Mouse (Mus musculus) stomach, embryonic 16.5 days (tissue): ENCODE measurements around the gene Lrrc34. TPM values are rescaled to one million over a fixed set of nuclear protein-coding genes. Genes with fewer than 3 reads are reported as not detected.

Experiments
- ATAC-seq: fragments of 200-750 bp; cut with Nextera tagmentation; 2 replicates; pipeline ENCODE4 v1.8.0; 2017; ENCODE audit warnings: moderate number of reproducible peaks, moderate TSS enrichment; ENCODE audit not compliant: insufficient read depth, low FRiP score
- H3K27ac ChIP-seq: fragments of 300-500 bp; sonication (generic); 2 replicates; pipeline ENCODE4 v1.5.1; 2014; ENCODE audit warnings: low read length
- H3K27me3 ChIP-seq: fragments of 300-500 bp; sonication (generic); 2 replicates; pipeline ENCODE4 v1.6.1; 2014; ENCODE audit warnings: low read length, control low read depth, mixed read lengths; ENCODE audit not compliant: control insufficient read depth, insufficient read depth
- H3K36me3 ChIP-seq: fragments of 300-500 bp; sonication (generic); 2 replicates; pipeline ENCODE4 v1.6.1; 2014; ENCODE audit warnings: low read length; ENCODE audit not compliant: control insufficient read depth, insufficient read depth
- H3K4me1 ChIP-seq: fragments of 300-500 bp; sonication (generic); 2 replicates; pipeline ENCODE4 v1.6.1; 2014; ENCODE audit warnings: low read length, control low read depth, mixed read lengths; ENCODE audit not compliant: control insufficient read depth, insufficient read depth
- H3K4me2 ChIP-seq: fragments of 300-500 bp; sonication (generic); 2 replicates; pipeline ENCODE4 v1.6.1; 2014; ENCODE audit warnings: low read depth, low read length, mixed read lengths
- H3K4me3 ChIP-seq: fragments of 300-500 bp; sonication (generic); replicated peaks from 2 replicates; pipeline ENCODE4 v1.5.1; 2014; ENCODE audit warnings: mild to moderate bottlenecking, low read length
- H3K9ac ChIP-seq: fragments of 300-500 bp; sonication (generic); 2 replicates; pipeline ENCODE4 v1.6.1; 2014; ENCODE audit warnings: low read length
- H3K9me3 ChIP-seq: fragments of 300-500 bp; sonication (generic); replicated peaks from 2 replicates; pipeline ENCODE4 v1.6.1; 2016; ENCODE audit warnings: low read length, control low read depth; ENCODE audit not compliant: control insufficient read depth
- WGBS: fragments of 180-500 bp; shearing (Covaris S2); extraction: QIAGEN DNeasy Blood & Tissue Kit; methylation state at CpG from one replicate; pipeline ENCODE4 v1.1.7; 2014; 5-methylcytosine and 5-hydroxymethylcytosine counted together
- polyA plus RNA-seq: library from polyadenylated mRNA; unstranded; fragments of >200 nt; fragmentation: Nextera tagmentation; extraction: Ambion mirVana; gene quantifications from 2 replicates; pipeline ENCODE4 v1.2.1, GENCODE M21; 2015

The Lrrc34 gene
- 0.59 and 0.65 TPM in 2 replicates for polyA plus RNA-seq

- H3K4me3 ChIP-seq: peak within 1 kb of the TSS; percentile 42
- peak within 1 kb of the TSS; percentile 70 for H3K9ac ChIP-seq
- peaks cover 7% of the 10 kb centered on the region; the same call in 1 of the 2 replicates for H3K27me3 ChIP-seq
- H3K4me1 ChIP-seq: peaks cover 6% of the 10 kb centered on the region; the same call in 1 of the 2 replicates
- H3K36me3 ChIP-seq: no peaks in the 10 kb centered on the region
- H3K27ac ChIP-seq: no peak within 1 kb of the TSS
- whole genome bisulfite sequencing: 3% methylated on average over 25 of the region's 25 CpGs
- no peaks in the 10 kb centered on the region for H3K9me3 ChIP-seq
- ATAC-seq: peak; percentile 84
- peak within 1 kb of the TSS; percentile 69 for H3K4me2 ChIP-seq
Measured at GRCm38 (mm10) chr3:30647440-30648090, at the start of gene Lrrc34. Gene Lrrc34, minus strand, starts transcription at chr3:30647869.

GRCm38 (mm10) chr3:30696346-30696745 is 48.7 kb upstream of the Lrrc34 start:
- H3K4me2 ChIP-seq: no peak overlapping the region
- no peaks in the 10 kb centered on the region for H3K4me1 ChIP-seq
- H3K27ac ChIP-seq: no peak overlapping the region
- WGBS: 14% methylated on average over 2 of the region's 2 CpGs
- H3K9ac ChIP-seq: no peak overlapping the region
- no peaks in the 10 kb centered on the region for H3K36me3 ChIP-seq
- H3K4me3 ChIP-seq: no peak overlapping the region
- no peaks in the 10 kb centered on the region for H3K27me3 ChIP-seq
- no peaks in the 10 kb centered on the region for H3K9me3 ChIP-seq
- ATAC-seq: no peak

GRCm38 (mm10) chr3:30695661-30696060 is 48.0 kb upstream of the Lrrc34 start:
- Histone ChIP-seq H3K27me3 (no peaks in the 10 kb centered on the region), H3K4me3 (no peak overlapping the region), H3K4me1 (no peaks in the 10 kb centered on the region), H3K27ac (no peak overlapping the region), H3K9me3 (no peaks in the 10 kb centered on the region), H3K9ac (no peak overlapping the region), H3K36me3 (no peaks in the 10 kb centered on the region), H3K4me2 (no peak overlapping the region)
- WGBS: 91% methylated on average over 2 of the region's 2 CpGs
- ATAC-seq: no peak

GRCm38 (mm10) chr3:30690976-30691375 is 43.3 kb upstream of the Lrrc34 start:
- H3K36me3 ChIP-seq: no peaks in the 10 kb centered on the region
- 46% methylated on average over 7 of the region's 7 CpGs for WGBS
- H3K9ac ChIP-seq: no peak overlapping the region
- no peaks in the 10 kb centered on the region for H3K9me3 ChIP-seq
- no peak overlapping the region for H3K4me2 ChIP-seq
- no peak overlapping the region for H3K27ac ChIP-seq
- ATAC-seq: no peak
- H3K4me3 ChIP-seq: no peak overlapping the region
- no peaks in the 10 kb centered on the region for H3K4me1 ChIP-seq
- H3K27me3 ChIP-seq: no peaks in the 10 kb centered on the region

GRCm38 (mm10) chr3:30687216-30687615 is 39.5 kb upstream of the Lrrc34 start:
- H3K4me1 ChIP-seq: no peaks in the 10 kb centered on the region
- ATAC-seq: no peak
- no peak overlapping the region for H3K4me2 ChIP-seq
- H3K9me3 ChIP-seq: no peaks in the 10 kb centered on the region
- no peak overlapping the region for H3K27ac ChIP-seq
- 75% methylated on average over 3 of the region's 3 CpGs for WGBS
- no peak overlapping the region for H3K4me3 ChIP-seq
- no peaks in the 10 kb centered on the region for H3K27me3 ChIP-seq
- no peak overlapping the region for H3K9ac ChIP-seq
- H3K36me3 ChIP-seq: no peaks in the 10 kb centered on the region

- H3K9me3 ChIP-seq: no peaks in the 10 kb centered on the region
- no peak for ATAC-seq
- no peak overlapping the region for H3K9ac ChIP-seq
- H3K27me3 ChIP-seq: no peaks in the 10 kb centered on the region
- no peaks in the 10 kb centered on the region for H3K4me1 ChIP-seq
- H3K27ac ChIP-seq: no peak overlapping the region
- no peak overlapping the region for H3K4me2 ChIP-seq
- WGBS: 60% methylated on average over 6 of the region's 6 CpGs
- no peaks in the 10 kb centered on the region for H3K36me3 ChIP-seq
- H3K4me3 ChIP-seq: no peak overlapping the region
Measured at GRCm38 (mm10) chr3:30683190-30683589, 35.5 kb upstream of the Lrrc34 start.

- no peak for ATAC-seq
- no peak overlapping the region for H3K4me2 ChIP-seq
- no peak overlapping the region for H3K4me3 ChIP-seq
- WGBS: 77% methylated on average over 9 of the region's 9 CpGs
- no peaks in the 10 kb centered on the region for H3K9me3 ChIP-seq
- no peaks in the 10 kb centered on the region for H3K36me3 ChIP-seq
- H3K4me1 ChIP-seq: no peaks in the 10 kb centered on the region
- H3K27ac ChIP-seq: no peak overlapping the region
- H3K9ac ChIP-seq: no peak overlapping the region
- H3K27me3 ChIP-seq: no peaks in the 10 kb centered on the region
Measured at GRCm38 (mm10) chr3:30658486-30658885, 10.8 kb upstream of the Lrrc34 start.

- H3K9me3 ChIP-seq: no peaks in the 10 kb centered on the region
- no peak overlapping the region for H3K4me2 ChIP-seq
- WGBS: 82% methylated on average over 5 of the region's 5 CpGs
- ATAC-seq: no peak
- H3K27ac ChIP-seq: no peak overlapping the region
- no peaks in the 10 kb centered on the region; the same call in 1 of the 2 replicates for H3K27me3 ChIP-seq
- no peak overlapping the region for H3K4me3 ChIP-seq
- no peaks in the 10 kb centered on the region for H3K4me1 ChIP-seq
- no peak overlapping the region for H3K9ac ChIP-seq
- no peaks in the 10 kb centered on the region for H3K36me3 ChIP-seq
Measured at GRCm38 (mm10) chr3:30655937-30656336, 8.3 kb upstream of the Lrrc34 start.

- Histone ChIP-seq H3K4me3 (peak overlapping the region; percentile 47), H3K27ac (no peak overlapping the region), H3K9ac (peak overlapping the region; percentile 54), H3K4me2 (peak overlapping the region; percentile 80), H3K27me3 (peaks cover 7% of the 10 kb centered on the region; the same call in 1 of the 2 replicates), H3K9me3 (no peaks in the 10 kb centered on the region), H3K36me3 (no peaks in the 10 kb centered on the region), H3K4me1 (peaks cover 6% of the 10 kb centered on the region; the same call in 1 of the 2 replicates)
- peak; percentile 82; the same call in 1 of the 2 replicates for ATAC-seq
- under 1% methylated on average over 41 of the region's 41 CpGs for WGBS
Measured at GRCm38 (mm10) chr3:30650062-30650841, 2.6 kb upstream of the Lrrc34 start.
